Mouse (Mus musculus): ENCODE measurements around the gene Atxn7l1.

GRCm38 (mm10) chr12:33273668-33274067 lies 126.2 kb downstream of the Atxn7l1 start:
- TF ChIP-seq CTCF (IDR thresholded peaks at IDR 0.05; ENCODE audit: borderline replicate concordance, control insufficient read depth, extremely low read depth, insufficient read depth, low read length, poor library complexity) = no peak
- TF ChIP-seq POLR2A (IDR thresholded peaks at IDR 0.05; ENCODE audit: control insufficient read depth, extremely low read depth, insufficient read depth, low read length, poor library complexity) = no peak
